Mouse (Mus musculus) bone marrow macrophage, adult 2 months (primary cell): ENCODE data around the gene Tma16. TPM values are rescaled to one million over a fixed set of nuclear protein-coding genes. Genes with fewer than 3 reads are reported as not detected.

Experiments
- H3K27ac ChIP-seq: 2 replicates; pipeline ENCODE4 v1.5.1; 2012; ENCODE audit warnings: low read depth, low read length; ENCODE audit not compliant: insufficient read depth
- H3K4me1 ChIP-seq: 2 replicates; pipeline ENCODE4 v1.6.1; 2012; ENCODE audit warnings: low read length; ENCODE audit not compliant: control insufficient read depth, insufficient read depth
- H3K4me3 ChIP-seq: 2 replicates; pipeline ENCODE4 v1.5.1; 2012; ENCODE audit warnings: mild to moderate bottlenecking, low read length, moderate library complexity; ENCODE audit not compliant: insufficient read depth
- CTCF ChIP-seq: IDR thresholded peaks from 2 replicates; pipeline ENCODE4 v1.5.1; 2012; ENCODE audit warnings: low read depth, mild to moderate bottlenecking, low read length, moderate library complexity
- POLR2A ChIP-seq: IDR thresholded peaks from 2 replicates; pipeline ENCODE4 v1.6.1; 2012; ENCODE audit warnings: mild to moderate bottlenecking, low read depth, low read length, borderline replicate concordance
- polyA plus RNA-seq: library from polyadenylated mRNA; stranded (reverse); fragments of >200 nt; gene quantifications from 2 replicates; pipeline ENCODE4 v1.2.4, GENCODE M21; 2012; ENCODE audit not compliant: missing spikeins, insufficient read depth, insufficient read length

The Tma16 gene
- 4.2 and 5.2 TPM in 2 replicates for polyA plus RNA-seq

- Histone ChIP-seq H3K4me3 (peak within 1 kb of the TSS; percentile 85), H3K4me1 (peaks cover 20% of the 10 kb centered on the region), H3K27ac (peak within 1 kb of the TSS; percentile 60)
- TF ChIP-seq POLR2A (no peak), CTCF (no peak)
Observed at GRCm38 (mm10) chr8:66486084-66486763, at the start of gene Tma16. Gene Tma16, minus strand, starts transcription at chr8:66486530.

GRCm38 (mm10) chr8:66520576-66520975 is 34.2 kb upstream of the Tma16 start:
- no peak overlapping the region for H3K27ac ChIP-seq
- no peaks in the 10 kb centered on the region for H3K4me1 ChIP-seq
- no peak overlapping the region for H3K4me3 ChIP-seq
- TF ChIP-seq CTCF, result no peak
- TF ChIP-seq POLR2A, result no peak

GRCm38 (mm10) chr8:66519149-66519548 is 32.8 kb upstream of the Tma16 start:
- TF ChIP-seq CTCF (no peak), POLR2A (no peak)

GRCm38 (mm10) chr8:66511537-66511936 is 25.2 kb upstream of the Tma16 start, which contains the start of gene Tktl2:
Gene Tktl2, plus strand, starts transcription at chr8:66511756.
- no peaks in the 10 kb centered on the region for H3K4me1 ChIP-seq
- no peak within 1 kb of the TSS for H3K27ac ChIP-seq
- TF ChIP-seq CTCF (no peak), POLR2A (no peak)
- H3K4me3 ChIP-seq, result no peak within 1 kb of the TSS

More at GRCm38 (mm10) chr8:66519149-66519548, 32.8 kb upstream of the Tma16 start:
- H3K4me3 ChIP-seq, result no peak overlapping the region
- no peaks in the 10 kb centered on the region for H3K4me1 ChIP-seq
- no peak overlapping the region for H3K27ac ChIP-seq

- Histone ChIP-seq H3K4me3 (no peak overlapping the region), H3K27ac (no peak overlapping the region), H3K4me1 (no peaks in the 10 kb centered on the region)
- TF ChIP-seq POLR2A (no peak), CTCF (no peak)
Observed at GRCm38 (mm10) chr8:66503381-66503780, 17.1 kb upstream of the Tma16 start.

- peaks cover 9% of the 10 kb centered on the region for H3K4me1 ChIP-seq
- H3K4me3 ChIP-seq, result no peak overlapping the region
- no peak for TF ChIP-seq CTCF
- no peak for TF ChIP-seq POLR2A
- no peak overlapping the region for H3K27ac ChIP-seq
Observed at GRCm38 (mm10) chr8:66496998-66497577, 10.8 kb upstream of the Tma16 start.

GRCm38 (mm10) chr8:66495726-66496125 is 9.4 kb upstream of the Tma16 start:
- no peak for TF ChIP-seq POLR2A
- TF ChIP-seq CTCF, result peak; percentile 75
- Histone ChIP-seq H3K4me1 (peaks cover 20% of the 10 kb centered on the region), H3K27ac (no peak overlapping the region), H3K4me3 (no peak overlapping the region)

- Histone ChIP-seq H3K4me1 (peaks cover 23% of the 10 kb centered on the region), H3K27ac (peak overlapping the region; percentile 13; the same call in 1 of the 2 replicates), H3K4me3 (no peak overlapping the region)
- TF ChIP-seq CTCF, result no peak
- TF ChIP-seq POLR2A, result no peak
Observed at GRCm38 (mm10) chr8:66494496-66494895, 8.2 kb upstream of the Tma16 start.

GRCm38 (mm10) chr8:66490624-66491023 is 4.3 kb upstream of the Tma16 start:
- H3K4me1 ChIP-seq, result peaks cover 23% of the 10 kb centered on the region
- TF ChIP-seq POLR2A (no peak), CTCF (no peak)
- peak overlapping the region; percentile 45 for H3K27ac ChIP-seq
- H3K4me3 ChIP-seq, result no peak overlapping the region

GRCm38 (mm10) chr8:66488556-66488955 is 2.2 kb upstream of the Tma16 start:
- H3K27ac ChIP-seq, result no peak overlapping the region
- H3K4me1 ChIP-seq, result peaks cover 21% of the 10 kb centered on the region
- no peak overlapping the region for H3K4me3 ChIP-seq
- TF ChIP-seq POLR2A (no peak), CTCF (no peak)

- no peak overlapping the region for H3K27ac ChIP-seq
- TF ChIP-seq CTCF, result no peak
- TF ChIP-seq POLR2A, result no peak
- H3K4me3 ChIP-seq, result no peak overlapping the region
- 0 out of 2 replicates have a peak, but pooled peaks cover under 1% of the 10 kb centered on the region for H3K4me1 ChIP-seq
Observed at GRCm38 (mm10) chr8:66476880-66477279, 9.4 kb downstream of the Tma16 start.
